Mouse (Mus musculus) megakaryocyte, adult 5-6 weeks (primary cell): ENCODE measurements at regions not wholly inside any gene's neighbourhood (a gene's known extent, or its start where the extent isn't known, plus 50 kb on each side); places are given as distances from the start of the nearest gene placed in this dataset.

Experiments
- ATAC-seq: 2 replicates; pipeline ENCODE4 v1.8.0; 2016; ENCODE audit warnings: mild to moderate bottlenecking, inconsistent platforms; ENCODE audit not compliant: poor library complexity, severe bottlenecking

- no peak for ATAC-seq
Measured at GRCm38 (mm10) chr2:78972288-78973117, 104.6 kb downstream of the Ube2e3 start.

- ATAC-seq = no peak
Measured at GRCm38 (mm10) chr2:78973811-78974210, 105.9 kb downstream of the Ube2e3 start.

- ATAC-seq = no peak
Measured at GRCm38 (mm10) chr2:78974683-78975392, 106.9 kb downstream of the Ube2e3 start.

- no peak for ATAC-seq
Measured at GRCm38 (mm10) chr2:78975393-78975774, 107.5 kb downstream of the Ube2e3 start.

DNA sequence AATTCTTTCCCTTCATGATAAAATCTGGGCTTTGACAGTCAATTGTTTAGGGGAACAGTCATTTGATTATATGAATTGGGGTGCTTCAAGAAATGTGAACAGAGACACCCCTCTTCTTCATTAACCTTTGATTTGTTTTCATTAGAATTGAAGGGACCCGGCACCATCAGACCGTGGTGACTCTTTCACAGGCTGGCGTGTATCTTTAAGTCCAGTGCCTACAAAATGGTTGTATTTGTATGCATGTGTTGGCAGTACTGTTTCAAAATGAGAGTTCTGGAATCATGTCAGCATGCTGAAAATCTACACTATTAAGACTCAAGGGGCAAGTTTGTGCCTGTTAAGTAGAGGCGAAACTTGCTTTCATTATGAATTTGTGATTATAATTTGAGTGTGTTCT, 108.2 kb downstream of the Ube2e3 start:
- no peak for ATAC-seq

DNA sequence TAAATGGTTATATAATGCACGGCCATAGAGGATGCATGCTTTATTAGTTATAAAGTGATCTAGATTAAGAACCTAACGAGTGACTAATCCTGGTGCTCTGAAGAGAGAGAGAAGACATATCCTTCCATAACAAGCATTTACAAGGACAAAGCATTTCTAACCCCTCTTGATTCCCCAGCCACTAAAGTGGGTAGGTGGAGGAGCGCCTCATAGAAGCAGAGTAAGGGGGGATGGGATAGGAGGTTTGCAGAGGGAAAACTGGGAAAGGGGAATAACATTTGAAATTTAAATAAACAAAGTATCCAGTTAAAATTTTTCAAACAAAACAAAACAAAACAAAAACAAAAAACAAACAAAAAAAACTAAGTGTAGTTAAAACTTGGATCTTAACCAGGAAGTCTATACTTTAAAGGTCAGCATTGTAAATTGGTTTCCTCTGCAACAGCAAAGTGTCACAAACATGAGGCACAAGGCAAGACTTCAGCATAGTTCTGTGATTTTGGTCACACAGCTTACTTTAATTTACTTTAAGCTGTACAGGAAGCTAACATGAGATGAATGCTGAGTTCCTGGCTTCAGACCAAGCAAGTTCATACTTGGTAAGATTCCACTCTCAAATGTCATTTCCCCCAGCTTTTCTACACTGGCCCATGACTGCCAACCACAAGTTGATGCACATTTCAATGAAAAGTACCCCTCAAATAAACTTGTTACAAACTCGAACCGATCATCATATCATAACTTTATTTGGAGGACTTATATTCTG, 109.9 kb downstream of the Ube2e3 start:
- ATAC-seq = 0 out of 2 replicates have a peak, but pooled peaks have one; percentile 18

GRCm38 (mm10) chr2:78980019-78980418, 112.1 kb downstream of the Ube2e3 start:
- no peak for ATAC-seq

DNA sequence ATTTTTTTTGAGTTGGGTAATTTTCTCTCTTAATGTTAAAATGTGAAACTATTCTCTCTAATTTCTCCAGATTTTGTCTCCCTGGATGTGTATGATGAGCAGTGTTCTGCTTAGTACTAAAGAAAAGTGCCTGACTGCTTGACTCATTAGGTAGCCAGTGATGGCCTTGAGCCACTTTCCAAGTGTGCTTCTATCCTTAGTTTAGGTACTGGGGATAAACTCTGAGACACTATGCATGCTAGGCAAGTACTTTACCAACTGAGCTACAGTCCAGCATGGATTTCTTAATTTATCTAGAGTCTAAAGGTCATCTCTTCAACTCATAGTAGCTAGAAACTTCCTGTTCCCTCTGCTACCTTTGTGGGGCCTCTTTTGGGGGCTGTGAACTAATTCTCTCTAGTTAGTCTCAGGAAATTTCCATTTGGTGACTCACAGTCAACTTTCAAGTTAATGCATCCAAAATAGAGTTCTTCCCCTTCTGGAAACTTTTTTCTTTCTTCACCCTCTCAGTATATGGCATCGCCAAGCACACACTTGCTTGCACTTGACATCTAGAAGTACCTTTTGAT, 112.8 kb downstream of the Ube2e3 start:
- ATAC-seq = no peak

GRCm38 (mm10) chr2:78983347-78983746, 115.4 kb downstream of the Ube2e3 start:
- ATAC-seq = no peak

GRCm38 (mm10) chr2:78983944-78984498, 116.1 kb downstream of the Ube2e3 start:
- ATAC-seq = no peak

DNA sequence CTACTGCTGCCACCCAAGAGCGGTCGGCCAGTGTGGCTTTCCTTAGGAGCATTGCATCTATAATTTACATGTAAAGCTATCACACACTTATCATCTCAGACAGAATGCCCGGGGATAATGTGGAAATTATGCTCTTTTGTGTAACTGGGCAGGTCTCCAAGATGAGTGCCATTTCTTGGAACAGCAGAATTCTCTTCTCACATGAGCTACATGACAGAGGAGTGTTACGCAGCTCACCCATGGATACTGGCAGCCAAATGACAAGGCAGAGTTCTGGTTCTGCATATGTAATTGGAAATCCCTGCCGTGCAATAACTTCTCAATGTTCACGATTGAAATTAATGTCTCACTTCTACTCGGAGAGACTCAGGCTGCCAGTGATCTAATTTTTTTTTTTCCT, 119.1 kb downstream of the Ube2e3 start:
- no peak for ATAC-seq

GRCm38 (mm10) chr2:78987388-78987787, 119.5 kb downstream of the Ube2e3 start:
- ATAC-seq = no peak

- ATAC-seq = peak; percentile 76
Measured at GRCm38 (mm10) chr2:78988224-78988623, 120.3 kb downstream of the Ube2e3 start.

GRCm38 (mm10) chr2:78994800-78995555, 127.1 kb downstream of the Ube2e3 start:
- peak; percentile 95 for ATAC-seq

GRCm38 (mm10) chr2:78998637-78999036, 130.7 kb downstream of the Ube2e3 start:
- no peak for ATAC-seq

DNA sequence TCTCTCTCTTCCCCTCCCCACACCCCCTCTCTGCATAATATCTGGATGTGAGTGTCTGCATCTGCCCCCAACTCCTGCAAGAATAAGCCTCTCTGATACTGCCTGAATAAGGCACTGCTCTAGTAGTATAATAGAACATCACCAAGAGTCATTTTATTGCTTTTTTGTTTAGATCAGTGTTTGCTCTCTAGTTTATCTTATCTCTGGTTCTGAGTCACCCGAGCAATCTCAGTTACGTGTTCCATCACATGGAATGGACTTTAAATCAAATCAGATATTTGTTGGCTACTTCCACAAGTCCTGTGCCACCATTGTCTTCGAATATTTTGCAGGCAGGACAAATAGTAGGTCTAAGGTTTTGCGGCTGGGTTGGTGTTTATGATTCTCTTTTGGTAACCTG, 131.5 kb downstream of the Ube2e3 start:
- ATAC-seq = no peak

- no peak for ATAC-seq
Measured at GRCm38 (mm10) chr2:79004862-79005261, 136.9 kb downstream of the Ube2e3 start.

GRCm38 (mm10) chr2:79008642-79009041, 140.7 kb downstream of the Ube2e3 start:
- ATAC-seq = no peak

GRCm38 (mm10) chr2:79009791-79010190, 141.9 kb downstream of the Ube2e3 start:
- no peak for ATAC-seq

DNA sequence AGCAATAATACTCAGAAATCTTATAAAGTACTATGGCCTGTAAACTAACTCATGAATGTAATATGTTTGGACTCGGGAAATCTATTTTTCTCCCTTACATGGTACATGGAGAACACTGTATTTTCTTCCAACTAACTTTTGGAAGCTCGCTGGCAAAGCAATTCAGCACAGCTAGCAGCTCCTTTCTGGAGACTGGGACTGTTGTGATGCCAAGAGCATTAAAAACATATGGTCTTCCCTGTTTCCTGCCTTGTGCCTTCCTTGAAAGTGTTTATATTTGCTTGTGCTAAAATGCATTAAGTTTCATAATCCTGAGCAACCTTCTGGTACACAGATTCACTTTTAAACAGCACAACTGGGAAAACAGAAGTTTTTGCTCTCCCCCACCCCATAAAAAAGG, 142.3 kb downstream of the Ube2e3 start:
- no peak for ATAC-seq
